Mouse (Mus musculus) activated CD4-positive, CD25-positive, alpha-beta regulatory T cell (primary cell): ENCODE results near the gene Fam57a. TPM values are rescaled to one million over a fixed set of nuclear protein-coding genes. Genes with fewer than 3 reads are reported as not detected.

ENCODE experiments used
- polyA plus RNA-seq, 2 experiments: library from polyadenylated mRNA; unstranded; fragments of 100-300 nt; shearing (Covaris generic); gene quantifications; one replicate each; pipeline ENCODE4 v1.2.1; 2017

Fam57a gene
- 1 to 10 TPM; 2.8 to 4.3 TPM for polyA plus RNA-seq

GRCm38 (mm10) chr11:76179495-76180145 lies at the start of gene Fam57a, which contains the start of gene Vps53:
Gene Fam57a (plus strand): TSS chr11:76179671.
Gene Vps53 (minus strand): TSS chr11:76179647.

DNA sequence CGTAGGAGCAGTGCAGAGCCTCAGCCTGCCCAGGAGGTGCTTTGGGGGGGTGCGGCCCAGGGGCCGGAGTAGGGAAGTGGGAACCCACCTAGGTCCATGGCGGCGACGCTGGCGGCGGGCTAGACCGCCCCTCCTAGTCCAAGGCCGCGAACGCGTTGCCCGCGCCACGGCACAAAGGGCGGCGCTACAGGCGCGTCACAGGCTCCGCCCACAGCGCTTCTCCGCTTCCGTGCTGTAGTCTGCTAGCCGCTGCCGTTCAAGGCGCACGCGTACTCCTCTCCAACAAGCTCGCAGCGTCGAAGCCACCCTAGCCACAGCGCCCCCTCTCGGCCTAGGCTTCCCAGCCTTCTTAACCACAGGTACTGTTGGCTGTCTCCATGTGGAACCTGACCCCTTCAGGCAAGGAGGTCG lies 37.9 kb downstream of the Fam57a start, which contains the start of the genes Dbil5 and Gemin4:
TSS of gene Dbil5 (plus strand) at position 219 of the 411 bp plus-strand sequence.
TSS of gene Gemin4 (minus strand) at position 275 of the 411 bp plus-strand sequence.

DNA sequence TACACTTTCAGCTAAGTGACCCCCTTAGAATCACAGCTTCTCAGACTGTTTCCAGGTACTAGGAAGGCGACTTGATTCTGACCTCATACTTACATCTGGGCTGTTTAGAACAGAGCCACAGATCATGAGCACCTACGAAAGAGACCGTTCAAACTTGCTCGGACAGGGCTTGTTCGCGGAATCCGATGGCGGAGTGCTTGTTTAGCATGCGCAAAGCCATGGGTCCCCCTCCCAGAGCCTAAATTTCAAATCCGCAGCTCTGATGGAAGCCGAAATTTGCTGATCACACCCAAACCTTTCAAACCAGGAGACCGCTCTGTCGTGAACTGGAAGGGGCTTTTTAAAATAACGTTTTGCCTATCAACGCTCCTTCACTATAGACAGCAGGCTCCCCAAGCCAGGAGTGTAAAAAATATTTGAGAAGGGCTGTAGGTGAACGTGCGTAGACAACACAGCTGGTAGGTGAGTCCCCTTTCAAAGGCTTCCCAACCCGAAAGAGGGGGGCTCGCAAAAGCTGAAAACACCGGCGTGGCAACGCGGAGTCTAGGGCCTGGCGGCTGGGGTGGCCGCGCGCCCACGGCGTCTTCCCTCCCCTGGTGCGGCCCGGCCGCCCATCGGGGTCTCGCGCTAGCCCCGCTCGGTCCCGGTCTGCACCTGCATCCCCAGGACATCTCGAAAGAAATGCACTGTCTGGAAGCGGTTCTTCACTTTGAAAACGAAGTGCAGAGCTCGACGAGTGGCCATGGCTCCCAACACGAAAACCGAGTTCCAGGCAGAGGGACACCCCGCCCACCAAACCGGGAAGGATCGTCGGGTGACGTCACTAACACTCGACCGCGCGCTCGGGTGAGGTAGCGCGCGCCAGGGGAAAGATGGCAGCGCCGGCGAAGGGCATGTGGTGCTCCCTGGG lies 63.7 kb downstream of the Fam57a start, which contains the start of the genes Mrm3 and Glod4:
TSS of gene Mrm3 (plus strand) at position 815 of the 910 bp plus-strand sequence.
TSS of gene Glod4 (minus strand) at position 825 of the 910 bp plus-strand sequence.

Other genes starting within 250 kb of the Fam57a start
- 1 to 10 TPM; 7.4 to 9.7 TPM for gene Rph3al, start 241.2 kb upstream of the Fam57a start, polyA plus RNA-seq
- 1 to 10 TPM in 1 of 2 experiments, not detected in 1; 3.4 TPM for gene 1700016K19Rik, start 179.8 kb upstream of the Fam57a start, polyA plus RNA-seq
- gene Rflnb, start 151.9 kb upstream of the Fam57a start, polyA plus RNA-seq = 10 to 100 TPM; 28.5 to 77.0 TPM
- gene Vps53, start within 50 bp of the Fam57a start, polyA plus RNA-seq = 10 to 100 TPM; 49.9 to 68.7 TPM
- not detected for gene Dbil5, start 37.9 kb downstream of the Fam57a start, polyA plus RNA-seq
- gene Gemin4, start 38.0 kb downstream of the Fam57a start, polyA plus RNA-seq = 10 to 100 TPM; 13.2 to 22.6 TPM
- 10 to 100 TPM in 1 of 2 experiments, 1 to 10 TPM in 1; 7.2 to 16.3 TPM for gene Mrm3, start 64.0 kb downstream of the Fam57a start, polyA plus RNA-seq
- gene Glod4, start 64.1 kb downstream of the Fam57a start, polyA plus RNA-seq = 10 to 100 TPM; 70.0 to 83.7 TPM
- gene Nxn, start 219.5 kb downstream of the Fam57a start, polyA plus RNA-seq = 1 to 10 TPM; 2.4 to 3.2 TPM
- 10 to 100 TPM; 46.5 to 60.0 TPM for gene Timm22, start 227.3 kb downstream of the Fam57a start, polyA plus RNA-seq